Mouse (Mus musculus) ES-E14 (cell line): ENCODE measurements around the gene Zswim7.

Experiments
- CHD2 ChIP-seq: IDR thresholded peaks from 2 replicates; pipeline ENCODE4 v1.6.1; 2014; ENCODE audit warnings: mild to moderate bottlenecking, low read depth, low read length, inconsistent platforms
- HCFC1 ChIP-seq: IDR thresholded peaks from 2 replicates; pipeline ENCODE4 v1.6.1; 2012; ENCODE audit warnings: low read length, inconsistent platforms, borderline replicate concordance; ENCODE audit not compliant: insufficient read depth
- MAFK ChIP-seq: IDR thresholded peaks from 2 replicates; pipeline ENCODE4 v1.6.1; 2014; ENCODE audit warnings: mild to moderate bottlenecking, low read depth, low read length, inconsistent platforms; ENCODE audit not compliant: insufficient read depth
- ZC3H11A ChIP-seq: IDR thresholded peaks from 2 replicates; pipeline ENCODE4 v1.6.1; 2012; ENCODE audit warnings: low read depth, mild to moderate bottlenecking, inconsistent platforms, low read length, borderline replicate concordance
- ZNF384 ChIP-seq: IDR thresholded peaks from 2 replicates; pipeline ENCODE4 v1.6.1; 2012; ENCODE audit warnings: low read depth, low read length, inconsistent platforms

GRCm38 (mm10) chr11:62259214-62259613 lies 22.0 kb downstream of the Zswim7 start:
- TF ChIP-seq CHD2 (no peak), MAFK (no peak), HCFC1 (no peak), ZNF384 (no peak), ZC3H11A (no peak)
